Mouse (Mus musculus): Measurements from ENCODE around the gene Camk1d. TPM values are rescaled to one million over a fixed set of nuclear protein-coding genes. Genes with fewer than 3 reads are reported as not detected.

The Camk1d gene
- polyA plus RNA-seq, 2 experiments, result 0.63 to 0.83 TPM

DNA sequence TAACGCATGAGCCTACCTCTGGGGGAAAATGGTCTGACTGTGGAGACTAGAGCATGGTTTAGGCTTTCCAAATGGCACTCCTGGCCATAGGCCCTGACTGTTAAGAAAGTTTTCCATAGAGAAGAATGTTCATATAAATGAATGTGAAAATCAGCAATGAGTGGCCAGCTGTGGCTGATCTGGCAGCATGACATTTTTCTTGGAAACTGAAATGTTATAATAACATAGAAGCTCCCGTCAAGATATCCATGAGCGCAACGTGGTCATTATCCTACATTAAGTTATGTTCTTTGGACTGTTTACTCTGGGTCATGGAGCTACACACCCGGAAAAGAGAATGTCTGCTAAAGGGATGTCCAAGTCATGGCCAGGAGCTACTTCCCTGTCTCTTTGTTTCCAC lies 397.6 kb downstream of the Camk1d start:
- TF ChIP-seq CTCF (IDR thresholded peaks at IDR 0.05; ENCODE audit: low read depth) (no peak), EP300 (IDR thresholded peaks at IDR 0.05; ENCODE audit: low read depth) (no peak)
- no peaks in the 10 kb centered on the region for H3K27me3 ChIP-seq (ENCODE audit: control insufficient read depth, insufficient read depth, low read length)
- ATAC-seq (ENCODE audit: insufficient read depth), result no peak
- no peak overlapping the region for H3K9ac ChIP-seq (replicated peaks)
- DNase-seq (ENCODE audit: low read depth in 3 of 3, low spot score in 3 of 3), result no peak
- H3K4me1 ChIP-seq (replicated peaks; ENCODE audit: control insufficient read depth in 2 of 2, insufficient read depth in 2 of 2, low read length in 1 of 2), result peaks cover 3 to 7% of the 10 kb centered on the region in 2 experiments; a peak in 2 of 4 replicates
- no peaks in the 10 kb centered on the region for H3K9me3 ChIP-seq (ENCODE audit: control insufficient read depth, low read length)
- 77% methylated on average over 5 of the region's 5 CpGs for WGBS (ENCODE audit: insufficient replicate concordance)
- no peak overlapping the region for H3K4me2 ChIP-seq (ENCODE audit: low read depth)
- H3K36me3 ChIP-seq (replicated peaks; ENCODE audit: control insufficient read depth, insufficient read depth, low read depth), result no peaks in the 10 kb centered on the region
- H3K27ac ChIP-seq, result no peak overlapping the region
- no peak overlapping the region for H3K4me3 ChIP-seq (ENCODE audit: insufficient read depth in 1 of 2, low read depth in 2 of 2, low read length in 2 of 2)

DNA sequence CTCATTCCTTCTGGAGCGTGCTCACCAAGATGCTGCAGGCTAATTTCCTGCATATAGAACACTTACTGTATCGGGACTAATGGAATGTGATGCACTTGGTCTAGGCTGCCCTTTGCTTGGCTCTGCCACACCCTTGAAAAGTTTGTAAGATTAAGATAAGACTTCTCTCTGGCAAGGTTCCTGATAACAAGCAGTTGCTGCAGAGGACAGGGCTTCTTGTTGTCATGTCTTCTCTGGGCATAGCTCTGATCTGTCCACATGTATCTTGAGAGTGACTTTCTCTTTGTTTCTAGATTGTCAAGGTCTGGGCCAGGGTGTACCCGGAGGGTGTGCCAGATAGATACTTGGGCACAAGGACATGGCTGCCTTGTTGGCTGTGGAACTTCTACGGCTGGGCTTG lies 398.1 kb downstream of the Camk1d start:
- DNase-seq (ENCODE audit: low read depth in 3 of 3, low spot score in 3 of 3) (no peak), ATAC-seq (ENCODE audit: insufficient read depth) (peak; percentile 56; the same call in 1 of the 2 replicates)
- TF ChIP-seq EP300 (IDR thresholded peaks at IDR 0.05; ENCODE audit: low read depth), result no peak
- TF ChIP-seq CTCF (IDR thresholded peaks at IDR 0.05; ENCODE audit: low read depth), result no peak
- WGBS (ENCODE audit: insufficient replicate concordance), result 54% methylated on average over 4 of the region's 4 CpGs
- Histone ChIP-seq H3K27ac (no peak overlapping the region), H3K36me3 (replicated peaks; ENCODE audit: control insufficient read depth, insufficient read depth, low read depth) (no peaks in the 10 kb centered on the region), H3K4me1 (replicated peaks; ENCODE audit: control insufficient read depth in 2 of 2, insufficient read depth in 2 of 2, low read length in 1 of 2) (peaks cover 3 to 7% of the 10 kb centered on the region in 2 experiments; a peak in 2 of 4 replicates), H3K9me3 (ENCODE audit: control insufficient read depth, low read length) (no peaks in the 10 kb centered on the region), H3K27me3 (ENCODE audit: control insufficient read depth, insufficient read depth, low read length) (no peaks in the 10 kb centered on the region), H3K9ac (replicated peaks) (no peak overlapping the region), H3K4me2 (ENCODE audit: low read depth) (no peak overlapping the region), H3K4me3 (ENCODE audit: insufficient read depth in 1 of 2, low read depth in 2 of 2, low read length in 2 of 2) (no peak overlapping the region)

DNA sequence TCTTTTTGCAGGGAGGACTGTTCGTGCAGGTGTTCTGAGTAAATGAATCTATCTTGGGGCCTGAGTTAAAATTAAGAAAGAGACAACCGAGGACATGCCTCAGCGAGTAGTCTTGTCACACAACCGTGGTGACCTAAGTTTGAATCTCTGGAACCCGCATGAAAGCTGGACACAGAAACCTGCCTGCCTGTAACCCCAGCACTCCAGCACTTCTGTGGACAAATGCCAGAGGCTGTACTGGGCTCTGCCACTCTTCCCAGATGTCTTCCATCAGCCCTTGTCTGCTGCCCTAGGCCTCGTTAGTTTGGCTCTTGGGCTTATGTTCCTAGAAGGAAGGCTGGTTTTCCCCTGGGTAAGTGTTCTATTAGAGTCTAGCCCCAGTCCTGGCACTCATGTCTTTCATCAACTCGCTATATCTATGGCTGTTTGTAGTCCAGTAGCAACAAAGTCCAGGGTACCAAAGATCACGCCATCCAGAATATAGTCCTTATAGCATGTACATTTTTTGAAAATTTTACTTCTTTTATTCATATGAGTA lies 399.0 kb downstream of the Camk1d start:
- H3K4me2 ChIP-seq (ENCODE audit: low read depth), result no peak overlapping the region
- H3K27ac ChIP-seq, result no peak overlapping the region
- no peak overlapping the region for H3K9ac ChIP-seq (replicated peaks)
- no peaks in the 10 kb centered on the region for H3K36me3 ChIP-seq (replicated peaks; ENCODE audit: control insufficient read depth, insufficient read depth, low read depth)
- H3K27me3 ChIP-seq (ENCODE audit: control insufficient read depth, insufficient read depth, low read length), result no peaks in the 10 kb centered on the region
- H3K4me1 ChIP-seq (replicated peaks; ENCODE audit: control insufficient read depth in 2 of 2, insufficient read depth in 2 of 2, low read length in 1 of 2), result peaks cover 3 to 7% of the 10 kb centered on the region in 2 experiments; a peak in 2 of 4 replicates
- 64% methylated on average over 8 of the region's 8 CpGs for WGBS (ENCODE audit: insufficient replicate concordance)
- TF ChIP-seq EP300 (IDR thresholded peaks at IDR 0.05; ENCODE audit: low read depth) (no peak), CTCF (IDR thresholded peaks at IDR 0.05; ENCODE audit: low read depth) (no peak)
- H3K9me3 ChIP-seq (ENCODE audit: control insufficient read depth, low read length), result no peaks in the 10 kb centered on the region
- DNase-seq (ENCODE audit: low read depth in 3 of 3, low spot score in 3 of 3), result no peak
- ATAC-seq (ENCODE audit: insufficient read depth), result no peak
- H3K4me3 ChIP-seq (ENCODE audit: insufficient read depth in 1 of 2, low read depth in 2 of 2, low read length in 2 of 2), result no peak overlapping the region

DNA sequence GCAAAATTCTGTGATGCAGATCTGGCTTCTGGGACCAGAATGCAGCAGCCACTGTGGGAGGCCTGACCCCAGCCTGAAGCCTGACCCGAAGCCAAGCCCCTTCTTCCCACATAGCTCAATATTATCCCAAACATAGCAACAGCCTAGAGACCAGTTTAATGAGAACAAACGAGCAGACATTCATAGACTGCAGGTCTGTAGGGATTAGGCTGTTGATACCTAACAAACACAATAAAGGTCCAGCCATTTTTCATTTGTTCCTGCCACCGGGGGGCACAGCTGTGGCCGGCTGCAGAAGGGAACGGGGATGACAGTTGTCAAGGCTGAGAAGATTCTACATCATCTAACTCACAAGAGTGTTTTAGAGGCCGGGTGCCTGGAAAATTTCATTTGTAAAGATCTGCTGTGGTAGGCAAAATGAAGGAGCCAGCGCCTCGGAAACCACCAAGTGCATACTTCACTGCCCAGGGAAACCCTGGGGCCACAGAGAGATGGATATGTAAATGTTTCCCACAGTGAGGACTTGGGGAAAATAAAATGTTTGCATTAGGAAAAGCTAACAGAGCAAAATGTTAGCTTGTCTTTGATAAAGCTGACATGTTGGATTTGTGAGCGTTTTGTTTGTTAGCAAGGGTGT lies 399.7 kb downstream of the Camk1d start:
- Histone ChIP-seq H3K36me3 (replicated peaks; ENCODE audit: control insufficient read depth, insufficient read depth, low read depth) (no peaks in the 10 kb centered on the region), H3K27ac (no peak overlapping the region), H3K4me3 (ENCODE audit: insufficient read depth in 1 of 2, low read depth in 2 of 2, low read length in 2 of 2) (no peak overlapping the region), H3K9ac (replicated peaks) (no peak overlapping the region), H3K27me3 (ENCODE audit: control insufficient read depth, insufficient read depth, low read length) (no peaks in the 10 kb centered on the region), H3K4me1 (replicated peaks; ENCODE audit: control insufficient read depth in 2 of 2, insufficient read depth in 2 of 2, low read length in 1 of 2) (peaks cover 3 to 7% of the 10 kb centered on the region in 2 experiments; a peak in 2 of 4 replicates), H3K4me2 (ENCODE audit: low read depth) (no peak overlapping the region), H3K9me3 (ENCODE audit: control insufficient read depth, low read length) (no peaks in the 10 kb centered on the region)
- TF ChIP-seq CTCF (IDR thresholded peaks at IDR 0.05; ENCODE audit: low read depth) (no peak), EP300 (IDR thresholded peaks at IDR 0.05; ENCODE audit: low read depth) (no peak)
- 49% methylated on average over 9 of the region's 9 CpGs for WGBS (ENCODE audit: insufficient replicate concordance)
- ATAC-seq (ENCODE audit: insufficient read depth) (no peak), DNase-seq (ENCODE audit: low read depth in 3 of 3, low spot score in 3 of 3) (no peak)

DNA sequence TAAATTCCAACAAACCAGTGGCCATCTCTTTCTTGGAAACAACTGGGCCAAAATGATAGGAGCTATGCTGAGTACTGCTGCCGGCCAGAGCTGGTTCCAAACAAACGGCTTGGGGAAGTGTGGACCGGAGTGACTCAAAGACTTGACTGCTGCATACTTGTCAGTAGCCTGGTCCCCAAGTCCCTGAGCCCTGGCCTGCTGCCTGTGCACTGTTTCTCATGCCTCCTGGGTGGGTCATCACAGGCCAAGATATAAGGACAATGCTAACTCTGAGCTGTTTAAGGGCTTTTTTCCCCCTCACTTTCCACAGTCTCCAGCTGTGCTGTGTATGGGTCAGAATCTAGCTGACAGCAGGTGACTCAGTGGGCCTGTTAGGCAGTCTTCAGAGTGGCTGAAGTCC lies 409.2 kb downstream of the Camk1d start:
- Histone ChIP-seq H3K4me3 (ENCODE audit: insufficient read depth in 1 of 2, low read depth in 2 of 2, low read length in 2 of 2) (no peak overlapping the region), H3K9ac (replicated peaks) (no peak overlapping the region), H3K27ac (no peak overlapping the region), H3K4me1 (replicated peaks; ENCODE audit: control insufficient read depth in 2 of 2, insufficient read depth in 2 of 2, low read length in 1 of 2) (no peaks in the 10 kb centered on the region), H3K4me2 (ENCODE audit: low read depth) (no peak overlapping the region), H3K27me3 (ENCODE audit: control insufficient read depth, insufficient read depth, low read length) (no peaks in the 10 kb centered on the region), H3K36me3 (replicated peaks; ENCODE audit: control insufficient read depth, insufficient read depth, low read depth) (no peaks in the 10 kb centered on the region), H3K9me3 (ENCODE audit: control insufficient read depth, low read length) (no peaks in the 10 kb centered on the region)
- 66% methylated on average over 3 of the region's 3 CpGs for WGBS (ENCODE audit: insufficient replicate concordance)
- ATAC-seq (ENCODE audit: insufficient read depth) (no peak), DNase-seq (ENCODE audit: low read depth in 3 of 3, low spot score in 3 of 3) (no peak)
- TF ChIP-seq EP300 (IDR thresholded peaks at IDR 0.05; ENCODE audit: low read depth) (no peak), CTCF (IDR thresholded peaks at IDR 0.05; ENCODE audit: low read depth) (no peak)

Data from liver, embryonic 14.5 days (tissue).